Mouse (Mus musculus): ENCODE measurements around the gene Ifitm5. TPM values are rescaled to one million over a fixed set of nuclear protein-coding genes. Genes with fewer than 3 reads are reported as not detected.

The Ifitm5 gene
- total RNA-seq, 2 experiments from 2014 or later: 0.55 TPM; not detected in 1

DNA sequence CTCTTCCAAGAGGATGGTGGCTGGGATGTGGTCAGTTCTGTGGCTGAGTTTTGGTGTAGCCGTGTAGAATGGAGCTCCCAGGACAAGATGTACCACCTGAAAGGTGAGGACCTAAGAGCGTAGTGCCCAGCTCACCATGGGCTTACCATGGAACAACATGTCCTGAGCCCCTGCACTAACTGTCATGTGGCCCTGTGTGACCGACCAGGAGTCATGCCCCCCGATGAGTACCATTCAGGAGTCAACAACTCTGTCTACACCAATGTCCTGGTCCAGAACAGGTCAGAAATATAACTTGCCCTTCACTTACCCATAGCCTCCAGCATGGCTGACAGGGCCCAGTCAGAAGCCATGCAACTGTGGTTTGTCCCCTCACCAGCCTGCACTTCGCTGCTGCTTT is 4.8 kb downstream of the Ifitm5 start:
- no peak for ATAC-seq (replicated peaks; ENCODE audit: low FRiP score, low TSS enrichment, poor library complexity, severe bottlenecking)

DNA sequence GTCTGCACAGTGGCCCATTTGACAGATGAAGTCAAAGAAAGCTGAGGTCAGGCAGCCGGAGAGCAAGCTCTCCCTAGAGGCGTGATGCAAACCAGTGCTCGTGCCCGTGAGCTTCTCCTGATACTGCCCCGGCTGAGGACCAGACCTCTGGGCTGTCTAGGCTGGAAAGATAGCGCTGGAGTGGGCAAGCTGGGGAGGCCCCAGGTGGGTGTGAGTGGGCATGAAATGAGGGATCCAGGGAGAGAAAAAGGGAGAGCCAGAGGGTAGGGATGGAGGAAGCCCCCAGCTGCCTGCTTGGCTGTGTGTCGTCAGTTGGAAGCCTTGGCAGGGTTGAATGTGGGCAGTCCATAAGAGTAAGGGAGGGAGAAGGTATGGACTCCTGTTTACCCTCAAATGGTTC is 5.9 kb downstream of the Ifitm5 start:
- ATAC-seq (replicated peaks; ENCODE audit: low FRiP score, low TSS enrichment, poor library complexity, severe bottlenecking): no peak

DNA sequence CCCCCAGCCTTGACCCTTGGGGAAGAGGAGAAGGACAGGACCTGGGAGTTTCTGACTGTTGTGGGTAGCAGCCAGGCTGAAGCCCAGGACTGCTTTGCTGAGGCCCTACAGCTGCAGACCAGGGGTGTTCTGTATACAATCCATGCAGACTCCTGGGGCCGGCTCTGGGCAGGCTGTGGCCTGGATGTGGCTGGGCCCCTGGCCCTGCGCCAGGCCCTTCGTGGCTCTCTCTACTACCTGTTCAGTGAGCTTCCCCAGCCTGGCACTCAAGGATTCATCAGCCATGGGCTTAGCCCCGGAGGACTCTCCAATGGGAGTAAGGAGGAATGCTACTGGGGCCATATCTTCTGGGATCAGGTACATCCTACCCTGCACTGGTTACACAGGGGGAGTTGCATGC is 6.7 kb downstream of the Ifitm5 start:
- no peak for ATAC-seq (replicated peaks; ENCODE audit: low FRiP score, low TSS enrichment, poor library complexity, severe bottlenecking)

DNA sequence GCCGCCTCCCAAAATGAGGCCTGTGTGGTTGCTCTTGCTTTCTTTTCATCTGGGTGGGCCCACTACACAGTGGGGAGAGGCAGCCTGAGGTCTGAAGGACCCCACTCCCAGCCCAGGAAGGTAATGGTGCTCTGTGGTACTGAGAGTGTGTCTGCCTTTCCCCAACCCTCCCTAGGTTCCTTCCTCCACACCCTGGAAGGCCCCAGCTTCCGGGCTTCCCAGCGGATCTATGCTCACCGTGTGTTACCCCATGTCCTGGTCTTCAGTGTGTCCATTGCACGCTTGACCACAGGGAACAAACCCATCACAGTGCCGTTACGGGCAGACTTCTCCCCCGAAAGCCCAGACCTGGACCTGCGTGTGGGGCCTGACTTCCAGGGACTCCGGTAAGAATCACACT is 7.3 kb downstream of the Ifitm5 start:
- no peak for ATAC-seq (replicated peaks; ENCODE audit: low FRiP score, low TSS enrichment, poor library complexity, severe bottlenecking)

DNA sequence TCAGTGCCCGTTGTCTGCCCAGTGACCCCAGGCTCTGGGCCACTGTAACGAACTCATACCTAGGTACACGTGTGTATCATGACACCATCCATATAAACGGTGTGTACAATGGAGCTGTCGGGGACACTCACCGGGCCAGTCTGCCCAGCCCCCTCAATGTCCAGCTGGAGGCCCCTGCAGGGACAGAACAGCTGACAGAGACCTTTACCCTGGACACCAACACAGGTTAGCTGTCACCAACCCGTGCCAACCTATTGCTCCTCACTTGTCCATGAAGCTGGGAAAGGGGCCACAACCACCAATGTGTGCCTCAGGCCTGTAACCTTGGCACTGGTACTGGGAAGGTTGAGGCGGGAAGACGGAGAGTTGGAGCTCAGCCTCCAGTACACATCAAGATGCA is 7.8 kb downstream of the Ifitm5 start:
- ATAC-seq (replicated peaks; ENCODE audit: low FRiP score, low TSS enrichment, poor library complexity, severe bottlenecking): no peak

DNA sequence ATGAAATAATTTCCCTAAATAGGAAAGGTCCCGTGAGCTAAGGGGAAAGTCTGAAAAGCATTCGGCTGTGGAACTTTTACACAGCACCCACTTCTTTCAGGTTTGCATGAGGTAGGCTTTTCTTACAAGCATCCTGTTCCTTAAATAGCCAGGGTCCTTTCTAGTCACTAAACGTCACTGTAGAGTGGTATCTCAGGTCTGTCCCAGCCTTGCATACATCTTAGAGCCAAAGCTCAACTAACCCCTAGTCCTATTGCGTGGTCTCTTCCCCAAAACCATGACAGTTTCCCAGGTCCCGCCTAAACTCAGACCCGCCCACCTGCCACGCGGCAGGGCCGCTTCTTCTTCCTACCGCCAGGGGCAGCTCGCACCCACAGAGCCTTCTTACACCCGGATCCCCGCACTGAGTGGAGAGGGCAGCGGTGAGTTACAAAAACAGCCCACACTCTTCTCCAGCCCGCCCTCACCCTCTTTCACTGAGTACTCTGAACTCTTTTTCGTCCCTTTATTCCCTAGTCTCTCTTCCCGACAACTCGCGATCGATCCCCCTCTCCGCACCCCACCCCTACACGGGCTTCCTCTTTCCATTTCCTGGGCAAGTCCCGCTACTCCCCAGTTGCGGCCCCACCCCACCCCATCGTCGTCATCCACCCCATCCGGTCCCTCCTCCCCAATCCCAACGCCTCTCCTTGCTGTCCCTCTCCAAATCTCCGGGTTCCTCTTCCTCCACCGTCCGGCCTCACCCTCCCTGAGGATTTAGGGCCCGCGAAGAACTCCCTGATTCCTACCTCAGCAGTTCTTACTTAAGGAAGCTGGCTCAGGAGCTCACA is 8.7 kb downstream of the Ifitm5 start, which contains the start of gene Pgghg:
Pgghg (plus strand) TSS at position 170 of the 830 bp plus-strand sequence.
- peak; percentile 91 for ATAC-seq (replicated peaks; ENCODE audit: low FRiP score, low TSS enrichment, poor library complexity, severe bottlenecking)

DNA sequence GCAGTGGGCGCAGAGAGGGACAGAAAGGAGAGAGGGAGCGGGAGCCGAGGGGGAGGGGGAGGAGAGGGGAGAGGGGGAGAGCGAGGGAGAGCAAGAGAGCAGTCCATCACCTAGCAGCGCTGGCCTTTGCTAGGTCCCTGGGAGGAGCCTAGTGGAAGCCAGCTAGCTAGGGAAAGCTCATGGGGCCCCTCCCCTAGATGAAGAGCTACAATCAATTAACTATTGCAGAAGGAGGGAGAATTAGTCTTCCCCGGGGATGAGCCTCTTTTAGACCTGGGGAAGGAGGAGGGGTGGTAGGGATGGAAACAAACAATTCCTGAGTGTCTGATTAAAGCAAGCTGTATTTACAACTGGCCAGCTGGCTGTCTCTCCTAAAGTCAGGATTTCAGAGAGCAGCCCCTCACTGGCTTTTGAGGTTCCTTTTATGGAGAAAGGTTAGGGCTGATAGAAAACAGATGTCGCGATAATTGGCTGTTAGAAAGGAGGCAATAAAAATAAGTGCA is 10.4 kb downstream of the Ifitm5 start:
- ATAC-seq (replicated peaks; ENCODE audit: low FRiP score, low TSS enrichment, poor library complexity, severe bottlenecking): no peak

DNA sequence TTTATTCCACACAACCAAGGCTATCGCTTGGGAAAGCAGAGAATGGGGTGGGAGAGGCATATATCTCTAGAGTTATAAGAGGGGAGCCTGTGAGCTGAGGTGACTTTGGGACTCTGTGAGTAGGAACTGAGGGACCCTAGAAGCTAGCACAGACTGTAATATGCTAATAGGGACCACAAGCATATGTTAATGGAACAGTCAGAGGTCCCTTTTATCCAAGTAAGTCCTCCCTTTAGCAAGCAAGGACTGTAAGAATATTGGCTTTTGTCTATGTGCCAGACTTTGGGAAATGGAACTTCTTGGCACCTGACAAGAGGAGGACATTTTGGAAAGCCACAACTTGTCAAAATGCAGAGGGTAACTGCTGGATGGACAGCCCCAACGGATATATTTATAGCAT is 11.2 kb downstream of the Ifitm5 start:
- no peak for ATAC-seq (replicated peaks; ENCODE audit: low FRiP score, low TSS enrichment, poor library complexity, severe bottlenecking)

DNA sequence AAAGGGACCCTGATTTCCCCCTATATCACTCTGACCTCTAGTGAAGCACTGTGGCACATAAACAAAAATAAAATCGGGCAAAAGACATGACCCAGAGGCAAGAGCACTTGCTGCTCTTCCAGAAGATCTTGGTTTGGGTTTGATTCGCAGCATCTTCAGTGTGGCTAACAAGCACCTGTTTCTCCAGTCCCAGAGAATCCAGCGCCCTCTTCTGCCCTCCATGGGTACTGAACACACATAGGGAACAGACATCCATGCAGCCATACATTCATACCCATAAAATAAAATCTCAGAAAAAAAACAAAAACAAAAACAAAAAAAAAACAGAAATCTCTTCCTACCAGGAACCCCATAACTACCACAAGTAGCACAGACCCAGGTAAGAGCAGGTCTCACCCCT is 11.7 kb downstream of the Ifitm5 start:
- no peak; the same call in 1 of the 2 replicates for ATAC-seq (replicated peaks; ENCODE audit: low FRiP score, low TSS enrichment, poor library complexity, severe bottlenecking)

DNA sequence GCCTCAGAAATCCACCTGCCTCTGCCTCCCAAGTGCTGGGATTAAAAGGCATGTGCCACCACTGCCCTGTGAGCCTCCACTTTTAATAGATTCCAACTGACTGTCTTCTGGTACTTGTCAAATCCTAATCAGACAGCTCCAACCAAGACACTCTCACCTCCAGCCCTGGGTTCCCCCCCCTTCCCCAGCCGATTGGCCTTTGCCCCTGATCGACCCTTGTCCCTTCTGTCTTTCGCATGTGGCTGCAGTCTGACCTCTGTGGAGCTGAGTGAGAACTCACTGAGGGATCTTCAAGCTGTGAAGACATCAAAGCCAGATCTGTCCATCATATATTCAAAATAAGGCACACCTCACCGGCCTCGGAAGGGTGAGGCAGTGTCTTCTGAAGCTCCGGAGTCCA is 22.9 kb downstream of the Ifitm5 start:
- no peak for ATAC-seq (replicated peaks; ENCODE audit: low FRiP score, low TSS enrichment, poor library complexity, severe bottlenecking)

DNA sequence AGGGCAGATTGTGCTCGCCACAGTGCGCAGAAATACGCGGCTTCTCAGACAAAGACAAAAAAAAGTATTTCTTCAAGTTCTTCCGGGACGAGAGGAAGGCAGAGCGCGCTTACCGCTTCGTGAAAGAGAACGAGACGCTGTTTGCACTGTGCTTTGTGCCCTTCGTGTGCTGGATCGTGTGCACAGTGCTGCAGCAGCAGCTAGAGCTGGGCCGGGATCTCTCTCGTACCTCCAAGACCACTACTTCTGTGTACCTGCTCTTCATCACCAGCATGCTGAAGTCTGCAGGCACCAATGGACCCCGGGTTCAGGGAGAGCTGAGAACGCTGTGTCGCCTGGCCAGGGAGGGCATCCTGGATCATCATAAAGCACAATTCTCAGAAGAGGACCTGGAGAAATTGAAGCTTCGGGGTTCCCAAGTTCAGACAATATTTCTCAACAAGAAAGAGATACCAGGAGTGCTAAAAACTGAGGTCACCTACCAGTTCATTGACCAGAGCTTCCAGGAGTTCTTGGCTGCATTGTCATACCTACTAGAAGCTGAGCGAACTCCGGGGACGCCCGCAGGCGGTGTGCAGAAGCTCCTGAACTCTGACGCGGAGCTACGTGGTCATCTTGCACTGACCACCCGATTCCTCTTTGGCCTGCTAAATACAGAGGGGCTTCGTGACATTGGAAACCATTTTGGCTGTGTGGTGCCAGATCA is 26.9 kb downstream of the Ifitm5 start:
- ATAC-seq (replicated peaks; ENCODE audit: low FRiP score, low TSS enrichment, poor library complexity, severe bottlenecking): no peak

DNA sequence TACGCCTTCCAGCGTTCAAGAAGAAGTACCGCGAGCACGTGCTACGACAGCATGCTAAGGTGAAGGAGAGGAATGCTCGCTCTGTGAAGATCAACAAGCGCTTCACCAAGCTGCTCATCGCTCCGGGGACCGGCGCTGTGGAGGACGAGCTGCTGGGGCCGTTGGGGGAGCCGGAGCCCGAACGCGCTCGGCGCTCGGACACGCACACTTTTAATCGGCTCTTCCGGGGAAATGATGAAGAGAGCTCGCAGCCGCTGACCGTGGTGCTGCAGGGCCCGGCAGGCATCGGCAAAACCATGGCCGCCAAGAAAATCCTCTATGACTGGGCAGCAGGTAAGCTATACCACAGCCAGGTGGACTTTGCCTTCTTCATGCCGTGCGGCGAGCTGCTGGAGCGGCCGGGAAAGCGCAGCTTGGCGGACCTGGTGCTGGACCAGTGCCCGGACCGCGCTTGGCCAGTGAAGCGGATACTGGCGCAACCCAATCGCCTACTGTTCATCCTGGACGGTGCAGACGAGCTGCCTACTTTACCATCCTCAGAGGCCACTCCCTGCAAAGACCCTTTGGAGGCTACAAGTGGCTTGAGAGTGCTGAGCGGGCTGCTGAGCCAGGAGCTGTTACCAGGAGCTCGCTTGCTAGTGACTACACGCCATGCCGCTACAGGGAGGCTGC is 27.6 kb downstream of the Ifitm5 start:
- ATAC-seq (replicated peaks; ENCODE audit: low FRiP score, low TSS enrichment, poor library complexity, severe bottlenecking): peak; percentile 30

DNA sequence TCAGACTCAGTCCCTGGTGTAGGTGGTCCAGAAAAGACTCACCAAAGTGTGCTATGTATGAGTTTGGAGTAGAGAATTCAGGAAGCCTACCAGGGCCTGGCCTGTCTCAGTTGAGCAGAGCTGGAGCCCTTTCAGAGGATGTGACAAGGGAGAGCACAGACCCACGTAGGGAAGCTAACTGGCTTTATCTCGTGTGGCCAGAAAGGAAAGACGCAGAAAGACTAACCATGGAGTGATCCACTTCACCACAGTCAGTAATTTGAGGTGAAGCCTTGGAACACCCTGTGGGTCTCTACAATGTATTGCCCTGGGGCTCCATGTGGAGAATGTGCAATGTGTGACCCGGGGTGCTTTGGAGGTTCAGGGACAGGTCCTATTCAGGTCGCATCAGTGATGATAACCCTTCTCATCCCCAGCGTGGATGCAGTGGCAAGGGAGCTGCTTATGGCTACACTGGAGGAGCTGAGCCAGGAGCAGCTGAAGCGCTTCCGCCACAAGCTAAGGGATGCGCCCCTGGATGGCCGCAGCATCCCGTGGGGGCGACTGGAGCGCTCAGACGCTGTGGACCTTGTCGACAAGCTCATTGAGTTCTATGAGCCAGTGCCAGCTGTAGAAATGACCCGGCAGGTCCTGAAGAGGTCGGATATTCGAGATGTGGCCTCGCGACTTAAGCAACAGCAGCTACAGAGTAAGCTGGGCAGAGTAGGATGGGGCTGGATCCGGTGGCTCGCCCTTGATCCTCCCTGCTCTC is 28.7 kb downstream of the Ifitm5 start:
- peak; percentile 41; the same call in 1 of the 2 replicates for ATAC-seq (replicated peaks; ENCODE audit: low FRiP score, low TSS enrichment, poor library complexity, severe bottlenecking)

DNA sequence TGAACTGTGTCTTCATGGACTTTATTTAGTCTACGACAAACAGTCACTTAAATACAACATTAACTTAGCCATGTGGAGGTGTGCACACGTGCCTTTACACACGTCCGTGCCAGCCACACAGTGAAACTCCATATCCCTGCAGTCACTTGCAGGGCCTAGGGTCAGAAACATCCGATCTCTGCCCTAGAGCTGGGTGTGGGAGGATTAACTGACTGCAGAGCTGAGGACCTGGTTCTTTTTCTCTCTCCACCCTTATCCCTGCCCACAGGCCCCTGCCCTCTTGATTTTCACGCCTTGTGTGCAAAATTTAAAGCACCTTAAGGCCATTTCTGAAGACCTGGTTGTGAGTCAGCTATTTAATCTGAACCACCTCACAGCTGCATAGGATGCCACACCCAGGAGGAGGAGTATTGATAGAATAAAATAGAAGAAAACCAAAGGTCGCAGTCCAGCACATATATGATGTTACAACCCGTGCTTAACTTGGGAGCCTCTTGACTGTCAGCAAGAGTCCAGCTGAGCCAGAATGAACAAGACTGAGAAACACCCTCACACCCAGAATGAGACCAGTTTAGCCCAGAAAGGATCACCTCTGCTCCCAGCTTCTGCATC is 29.6 kb downstream of the Ifitm5 start, which contains the start of gene Nlrp6:
Nlrp6 (plus strand) TSS at position 485 of the 612 bp plus-strand sequence.
- ATAC-seq (replicated peaks; ENCODE audit: low FRiP score, low TSS enrichment, poor library complexity, severe bottlenecking): no peak

DNA sequence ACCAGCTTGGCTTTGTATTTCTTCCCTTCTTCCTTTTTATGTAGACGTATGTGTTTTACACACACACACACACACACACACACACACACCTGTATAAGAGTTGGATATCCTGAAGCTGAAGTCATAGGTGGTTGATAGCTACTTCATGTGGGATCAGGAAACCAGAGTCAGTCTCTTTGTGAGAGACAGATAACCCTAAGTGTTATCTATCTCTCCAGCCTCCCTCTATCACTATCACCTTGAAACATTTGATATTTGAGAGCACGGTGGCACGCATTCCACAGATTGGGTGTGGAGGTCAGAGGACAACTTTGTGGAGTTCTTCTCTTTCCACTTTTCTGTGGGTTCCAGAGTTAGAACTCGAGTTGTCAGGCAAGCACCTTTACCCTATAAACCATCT is 30.2 kb downstream of the Ifitm5 start:
- ATAC-seq (replicated peaks; ENCODE audit: low FRiP score, low TSS enrichment, poor library complexity, severe bottlenecking): no peak

DNA sequence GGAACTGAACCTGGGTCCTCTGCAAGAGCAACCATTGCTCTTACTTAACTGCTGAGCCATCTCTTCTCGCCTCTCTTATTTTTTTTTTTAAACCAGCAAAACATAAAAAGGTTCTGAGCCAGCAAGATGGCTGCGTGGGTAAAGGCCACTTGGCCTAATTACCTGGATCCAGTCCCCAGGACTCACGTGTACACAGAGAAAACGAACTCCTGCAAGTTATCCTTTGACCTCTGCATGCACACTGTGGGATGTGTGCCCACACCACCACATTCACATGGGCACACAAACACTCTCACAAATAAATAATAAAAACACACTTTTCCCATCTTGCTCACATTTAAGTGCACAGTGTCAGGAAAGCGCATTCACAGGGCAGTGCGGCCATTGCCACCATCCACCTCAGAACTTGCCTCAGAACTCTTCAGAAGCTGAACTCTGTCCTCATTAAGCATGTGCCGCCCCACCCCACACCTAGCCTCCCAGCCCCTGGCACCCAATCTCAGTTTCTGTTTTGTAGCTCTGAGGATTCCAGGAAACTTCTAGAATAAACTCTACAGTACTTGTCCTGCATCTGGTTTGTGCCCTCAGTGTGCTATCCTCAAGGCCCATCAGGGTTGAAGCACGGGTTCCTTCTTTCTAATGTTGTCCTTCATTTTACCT is 35.9 kb downstream of the Ifitm5 start:
- ATAC-seq (replicated peaks; ENCODE audit: low FRiP score, low TSS enrichment, poor library complexity, severe bottlenecking): no peak

DNA sequence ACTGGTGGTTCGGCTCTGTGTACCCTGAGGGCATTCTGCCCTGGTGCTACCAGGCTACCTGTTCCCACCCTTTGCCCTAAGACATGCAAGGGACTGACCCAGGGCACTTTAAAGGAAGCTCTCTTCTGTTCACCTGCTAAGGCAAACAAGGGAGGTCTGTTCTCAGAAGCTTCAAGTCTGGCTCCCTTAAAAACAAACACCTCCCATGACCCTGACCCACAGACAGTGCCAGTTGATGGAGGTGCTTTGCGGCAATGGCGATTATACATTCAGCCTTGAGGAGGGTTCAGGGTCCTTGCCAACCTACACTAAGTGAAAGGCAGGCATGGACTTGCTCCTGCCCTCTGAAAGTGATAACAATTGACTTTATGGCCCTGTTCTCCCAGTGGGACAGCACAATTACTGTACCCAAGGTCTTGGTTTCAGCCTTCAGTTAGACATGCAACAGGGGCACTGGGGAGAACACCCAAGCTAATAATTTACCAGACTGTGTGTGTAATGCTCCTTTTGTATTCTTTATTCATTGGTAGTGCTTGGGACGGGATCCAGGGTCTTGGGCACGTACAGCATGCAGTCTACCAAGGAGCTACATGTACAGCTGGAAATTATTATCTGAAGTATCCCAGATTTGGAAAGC is 37.1 kb downstream of the Ifitm5 start:
- ATAC-seq (replicated peaks; ENCODE audit: low FRiP score, low TSS enrichment, poor library complexity, severe bottlenecking): no peak

DNA sequence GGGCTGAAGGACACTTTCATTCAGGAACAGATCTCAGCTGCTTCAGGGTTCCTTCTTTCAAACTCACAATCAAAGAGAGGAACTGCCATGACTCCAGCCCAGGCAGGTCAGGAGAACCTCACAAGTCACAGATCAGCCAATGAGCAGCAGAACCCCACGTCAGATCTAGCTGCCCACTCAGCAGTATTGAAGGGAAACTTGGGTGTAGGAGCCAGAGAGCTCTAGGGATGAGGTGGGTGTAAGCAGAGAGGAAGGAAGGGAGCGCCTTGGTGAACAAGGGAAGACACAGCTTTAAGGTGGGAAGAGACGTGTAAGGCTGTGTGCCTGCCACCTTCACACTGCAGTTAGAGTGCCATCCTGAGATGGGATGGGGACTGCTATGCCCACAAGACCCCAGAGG is 37.8 kb downstream of the Ifitm5 start:
- no peak for ATAC-seq (replicated peaks; ENCODE audit: low FRiP score, low TSS enrichment, poor library complexity, severe bottlenecking)
